Mouse (Mus musculus) ovary, postnatal 36 days (tissue): ENCODE results near the gene Cd300lf.

Experiments
- DNase-seq: peaks from one replicate; pipeline ENCODE4 v3.0.0; 2022; ENCODE audit warnings: low spot score, mixed read lengths

Cd300lf gene

GRCm38 (mm10) chr11:115104769-115105563 is 28.8 kb downstream of the Cd300lf start:
- no peak for DNase-seq

- DNase-seq, result no peak
Observed at GRCm38 (mm10) chr11:115103470-115104413, 30.1 kb downstream of the Cd300lf start.

GRCm38 (mm10) chr11:115102116-115102515 is 31.7 kb downstream of the Cd300lf start:
- no peak for DNase-seq

- no peak for DNase-seq
Observed at GRCm38 (mm10) chr11:115101615-115102051, 32.2 kb downstream of the Cd300lf start.

GRCm38 (mm10) chr11:115100741-115101140 is 33.1 kb downstream of the Cd300lf start:
- DNase-seq, result no peak

- DNase-seq, result no peak
Observed at GRCm38 (mm10) chr11:115100032-115100621, 33.7 kb downstream of the Cd300lf start.

GRCm38 (mm10) chr11:115099241-115099840 is 34.5 kb downstream of the Cd300lf start:
- DNase-seq, result no peak

- DNase-seq, result no peak
Observed at GRCm38 (mm10) chr11:115098203-115098932, 35.4 kb downstream of the Cd300lf start.

GRCm38 (mm10) chr11:115092140-115092539 is 41.7 kb downstream of the Cd300lf start:
- DNase-seq, result no peak

- DNase-seq, result peak; percentile 39
Observed at GRCm38 (mm10) chr11:115091362-115091901, 42.4 kb downstream of the Cd300lf start, which contains the start of gene Rab37. Gene Rab37 (plus strand): TSS chr11:115091431.

- no peak for DNase-seq
Observed at GRCm38 (mm10) chr11:115089853-115090252, 43.9 kb downstream of the Cd300lf start.

- no peak for DNase-seq
Observed at GRCm38 (mm10) chr11:115086213-115086612, 47.6 kb downstream of the Cd300lf start.

GRCm38 (mm10) chr11:115085064-115085463 is 48.7 kb downstream of the Cd300lf start:
- DNase-seq, result no peak

- DNase-seq, result no peak
Observed at GRCm38 (mm10) chr11:115084595-115084994, 49.2 kb downstream of the Cd300lf start.

GRCm38 (mm10) chr11:115083376-115084139 is 50.2 kb downstream of the Cd300lf start:
- peak; percentile 46 for DNase-seq

GRCm38 (mm10) chr11:115082196-115082595 is 51.6 kb downstream of the Cd300lf start:
- no peak for DNase-seq

GRCm38 (mm10) chr11:115081373-115081772 is 52.4 kb downstream of the Cd300lf start:
- DNase-seq, result no peak

- peak; percentile 23 for DNase-seq
Observed at GRCm38 (mm10) chr11:115080886-115081285, 52.9 kb downstream of the Cd300lf start.

- DNase-seq, result no peak
Observed at GRCm38 (mm10) chr11:115078680-115079079, 55.1 kb downstream of the Cd300lf start.

- DNase-seq, result no peak
Observed at GRCm38 (mm10) chr11:115077436-115077835, 56.4 kb downstream of the Cd300lf start.
